Mouse (Mus musculus) C2C12 (cell line): Measurements from ENCODE around the gene Emp3. TPM values are rescaled to one million over a fixed set of nuclear protein-coding genes. Genes with fewer than 3 reads are reported as not detected.
A peak's percentile ranks its signal among the peaks of the same experiment; 100 is the strongest.
"Not testable (repeated sequence)": the region's sequence is repeated elsewhere in the genome, so short reads cannot be mapped to it uniquely, and the experiment has no call there.

Source experiments
- H3K27me3 ChIP-seq: one replicate; pipeline ENCODE4 v1.6.1; 2011; ENCODE audit not compliant: control insufficient read depth, insufficient read depth, insufficient read length
- H3K36me3 ChIP-seq: one replicate; pipeline ENCODE4 v1.6.1; 2011; ENCODE audit not compliant: control insufficient read depth, insufficient read depth
- H3K4me3 ChIP-seq: one replicate; pipeline ENCODE4 v1.5.1; 2011; ENCODE audit warnings: mild to moderate bottlenecking, control low read depth; ENCODE audit not compliant: poor library complexity, insufficient read depth, severe bottlenecking
- H3K79me2 ChIP-seq: one replicate; pipeline ENCODE4 v1.6.1; 2011; ENCODE audit not compliant: control insufficient read depth, insufficient read depth
- H3K79me3 ChIP-seq: one replicate; pipeline ENCODE4 v1.6.1; 2011; ENCODE audit warnings: low read depth, control low read depth
- H3ac ChIP-seq: one replicate; pipeline ENCODE3; 2011; ENCODE audit warnings: low read depth; ENCODE audit not compliant: control insufficient read depth, insufficient read length
- CEBPB ChIP-seq: IDR thresholded peaks from one replicate; pipeline ENCODE4 v1.6.1; 2011; ENCODE audit warnings: low read depth, mild to moderate bottlenecking, control low read depth, moderate library complexity
- CTCF ChIP-seq: IDR thresholded peaks from one replicate; pipeline ENCODE4 v1.5.1; 2011; ENCODE audit not compliant: control insufficient read depth, insufficient read depth, insufficient read length
- FOSL1 ChIP-seq: IDR thresholded peaks from one replicate; pipeline ENCODE4 v1.8.0; 2011; ENCODE audit warnings: mild to moderate bottlenecking, low read length; ENCODE audit not compliant: poor library complexity, insufficient read depth, severe bottlenecking
- MAX ChIP-seq: IDR thresholded peaks from one replicate; pipeline ENCODE4 v1.6.1; 2011; ENCODE audit warnings: mild to moderate bottlenecking, control low read depth
- MYOD1 ChIP-seq: IDR thresholded peaks from one replicate; pipeline ENCODE4 v1.6.1; 2011; ENCODE audit warnings: low read depth; ENCODE audit not compliant: control insufficient read depth, insufficient read length
- MYOG ChIP-seq: IDR thresholded peaks from one replicate; pipeline ENCODE4 v1.6.1; 2011; ENCODE audit not compliant: control insufficient read depth, insufficient read length; ENCODE audit errors: extremely low read depth
- USF1 ChIP-seq: IDR thresholded peaks from one replicate; pipeline ENCODE4 v1.6.1; 2011; ENCODE audit warnings: low read depth, mild to moderate bottlenecking, control low read depth, moderate library complexity
- polyA plus RNA-seq: library from polyadenylated mRNA; unstranded; fragments of >200 nt; fragmentation: generic; extraction: Trizol; gene quantifications from one replicate; pipeline ENCODE4 v1.2.1, GENCODE M21; 2012; ENCODE audit warnings: missing spikeins

The Emp3 gene
- polyA plus RNA-seq, 1 experiment, result 705 TPM

- Histone ChIP-seq H3K79me2 (peaks cover 11% of the 10 kb centered on the region), H3K36me3 (peaks cover 50% of the 10 kb centered on the region), H3K79me3 (peaks cover 1% of the 10 kb centered on the region), H3ac (no peak overlapping the region), H3K27me3 (no peaks in the 10 kb centered on the region), H3K4me3 (no peak overlapping the region)
- no peak for TF ChIP-seq MAX
- no peak for TF ChIP-seq MYOD1
- no peak for TF ChIP-seq CTCF
- no peak for TF ChIP-seq MYOG
- TF ChIP-seq FOSL1, result no peak
- no peak for TF ChIP-seq USF1
- TF ChIP-seq CEBPB, result no peak
These were observed 40.7 kb downstream of the Emp3 start for GRCm38 (mm10) chr7:45880531-45880930.

GRCm38 (mm10) chr7:45878278-45878677 is 42.9 kb downstream of the Emp3 start, which contains the start of gene Grin2d:
TSS of gene Grin2d (minus strand) at chr7:45878378.
- not testable (repeated sequence) for H3ac ChIP-seq, H3K27me3 ChIP-seq, H3K4me3 ChIP-seq
- peaks cover 34% of the 10 kb centered on the region for H3K79me2 ChIP-seq
- peaks cover 18% of the 10 kb centered on the region for H3K79me3 ChIP-seq
- peaks cover 64% of the 10 kb centered on the region for H3K36me3 ChIP-seq

- Histone ChIP-seq H3ac (no peak overlapping the region), H3K36me3 (peaks cover 55% of the 10 kb centered on the region)
These were observed 44.3 kb downstream of the Emp3 start for GRCm38 (mm10) chr7:45876895-45877294.

GRCm38 (mm10) chr7:45873061-45873947 is 47.9 kb downstream of the Emp3 start:
- TF ChIP-seq CTCF (no peak), FOSL1 (no peak), USF1 (no peak), MAX (no peak), MYOD1 (no peak), MYOG (no peak), CEBPB (no peak)
- Histone ChIP-seq H3ac (peak overlapping the region; percentile 87), H3K4me3 (peak overlapping the region; percentile 60), H3K79me3 (peaks cover 19% of the 10 kb centered on the region), H3K79me2 (peaks cover 40% of the 10 kb centered on the region), H3K36me3 (peaks cover 34% of the 10 kb centered on the region), H3K27me3 (peaks cover 8% of the 10 kb centered on the region)

More at GRCm38 (mm10) chr7:45876895-45877294, 44.3 kb downstream of the Emp3 start:
- peaks cover 20% of the 10 kb centered on the region for H3K79me3 ChIP-seq
- no peak overlapping the region for H3K4me3 ChIP-seq
- H3K27me3 ChIP-seq, result no peaks in the 10 kb centered on the region
- H3K79me2 ChIP-seq, result peaks cover 40% of the 10 kb centered on the region
- TF ChIP-seq USF1, result no peak
- TF ChIP-seq CTCF, result no peak
- no peak for TF ChIP-seq MYOD1
- no peak for TF ChIP-seq CEBPB
- no peak for TF ChIP-seq FOSL1
- no peak for TF ChIP-seq MAX
- TF ChIP-seq MYOG, result no peak

GRCm38 (mm10) chr7:45872624-45873023 is 48.6 kb downstream of the Emp3 start, which contains the start of gene Kdelr1:
TSS of gene Kdelr1 (plus strand) at chr7:45872772.
- H3K4me3 ChIP-seq, result peak within 1 kb of the TSS; percentile 60
- TF ChIP-seq FOSL1 (no peak), CTCF (peak; percentile 92)
- H3K27me3 ChIP-seq, result peaks cover 8% of the 10 kb centered on the region

More at GRCm38 (mm10) chr7:45872624-45873023, 48.6 kb downstream of the Emp3 start, which contains the start of gene Kdelr1:
- H3K79me2 ChIP-seq, result peaks cover 40% of the 10 kb centered on the region
- peaks cover 29% of the 10 kb centered on the region for H3K36me3 ChIP-seq
- H3ac ChIP-seq, result peak within 1 kb of the TSS; percentile 87
- H3K79me3 ChIP-seq, result peaks cover 19% of the 10 kb centered on the region
